Mouse (Mus musculus) MEL (cell line): ENCODE measurements around the gene Trpd52l3. TPM values are rescaled to one million over a fixed set of nuclear protein-coding genes. Genes with fewer than 3 reads are reported as not detected.

Source experiments
- DNase-seq: peaks from one replicate; pipeline ENCODE4 v3.0.0; 2011; ENCODE audit warnings: low read depth, low spot score
- H3K27ac ChIP-seq: 2 replicates; pipeline ENCODE4 v1.5.1; 2012; ENCODE audit warnings: low read depth, mild to moderate bottlenecking, control low read depth, low read length, moderate library complexity; ENCODE audit not compliant: control insufficient read depth
- H3K27me3 ChIP-seq, 2 experiments: fragments of 150-350 bp in 1 of 2; sonication (generic) in 1 of 2; 2 replicates each; pipeline ENCODE4 v1.6.1; 2012; ENCODE audit warnings: low read length in 2 of 2, mild to moderate bottlenecking in 2 of 2, improper control_type of control experiment in 1 of 2, moderate library complexity in 1 of 2; ENCODE audit not compliant: insufficient read depth in 2 of 2, control insufficient read depth in 1 of 2
- H3K36me3 ChIP-seq, 2 experiments: 2 replicates each; pipeline ENCODE4 v1.6.1; 2012 to 2014; ENCODE audit warnings: low read length in 2 of 2, improper control_type of control experiment in 1 of 2, inconsistent platforms in 1 of 2, mild to moderate bottlenecking in 1 of 2; ENCODE audit not compliant: insufficient read depth in 2 of 2, control insufficient read depth in 1 of 2
- H3K4me1 ChIP-seq, 2 experiments: fragments of 150-350 bp in 1 of 2; sonication (generic) in 1 of 2; 2 replicates each; pipeline ENCODE4 v1.6.1; 2012; ENCODE audit warnings: low read length in 2 of 2, improper control_type of control experiment in 1 of 2, mild to moderate bottlenecking in 1 of 2; ENCODE audit not compliant: insufficient read depth in 2 of 2, control insufficient read depth in 1 of 2
- H3K4me3 ChIP-seq, 2 experiments: fragments of 150-350 bp in 1 of 2; sonication (generic) in 1 of 2; 2 replicates each; pipeline ENCODE4 v1.5.1; 2012; ENCODE audit warnings: low read depth in 2 of 2, low read length in 2 of 2, mild to moderate bottlenecking in 2 of 2, moderate library complexity in 2 of 2, control low read depth in 1 of 2, improper control_type of control experiment in 1 of 2; ENCODE audit not compliant: control insufficient read depth in 1 of 2, insufficient read depth in 1 of 2
- H3K79me2 ChIP-seq: 2 replicates; pipeline ENCODE4 v1.6.1; 2012; ENCODE audit warnings: mild to moderate bottlenecking, low read length, moderate library complexity; ENCODE audit not compliant: control insufficient read depth, poor library complexity, insufficient read depth
- H3K9ac ChIP-seq: 2 replicates; pipeline ENCODE4 v1.6.1; 2012; ENCODE audit warnings: low read depth, mild to moderate bottlenecking, control low read depth, low read length, moderate library complexity; ENCODE audit not compliant: control insufficient read depth, poor library complexity, severe bottlenecking
- H3K9me3 ChIP-seq: fragments of 150-350 bp; sonication (generic); replicated peaks from 2 replicates; pipeline ENCODE4 v1.6.1; 2012; ENCODE audit warnings: mild to moderate bottlenecking, low read length, improper control_type of control experiment, moderate library complexity; ENCODE audit not compliant: insufficient read depth
- BHLHE40 ChIP-seq: IDR thresholded peaks from 2 replicates; pipeline ENCODE4 v1.6.1; 2012; ENCODE audit warnings: low read depth, mild to moderate bottlenecking, inconsistent platforms, low read length, improper control_type of control experiment, borderline replicate concordance
- CHD1 ChIP-seq: IDR thresholded peaks from 2 replicates; pipeline ENCODE4 v1.6.1; 2012; ENCODE audit warnings: low read depth, mild to moderate bottlenecking, inconsistent platforms, low read length, improper control_type of control experiment
- CHD2 ChIP-seq: IDR thresholded peaks from 2 replicates; pipeline ENCODE4 v1.6.1; 2011; ENCODE audit warnings: low read length, improper control_type of control experiment
- CTCF ChIP-seq, 3 experiments: IDR thresholded peaks in 2 of 3; conservative IDR thresholded peaks in 1 of 3; 2 replicates each; pipeline ENCODE4 v1.5.1; 2011 to 2012; ENCODE audit warnings: low read length in 3 of 3, low read depth in 2 of 3, mild to moderate bottlenecking in 2 of 3, improper control_type of control experiment in 1 of 3, inconsistent platforms in 1 of 3, mixed read lengths in 1 of 3, moderate library complexity in 1 of 3; ENCODE audit not compliant: control insufficient read depth in 1 of 3, insufficient read depth in 1 of 3, poor library complexity in 1 of 3, severe bottlenecking in 1 of 3
- ELF1 ChIP-seq: IDR thresholded peaks from 2 replicates; pipeline ENCODE4 v1.6.1; 2014; ENCODE audit warnings: low read depth, mild to moderate bottlenecking, inconsistent platforms, low read length, improper control_type of control experiment, moderate library complexity
- EP300 ChIP-seq, 2 experiments: IDR thresholded peaks; 2 replicates each; pipeline ENCODE4 v1.6.1; 2011; ENCODE audit warnings: improper control_type of control experiment in 2 of 2, low read length in 2 of 2, low read depth in 1 of 2, mild to moderate bottlenecking in 1 of 2
- GATA1 ChIP-seq: IDR thresholded peaks from 2 replicates; pipeline ENCODE4 v1.6.1; 2011; ENCODE audit warnings: low read depth, low read length, improper control_type of control experiment
- HCFC1 ChIP-seq: IDR thresholded peaks from 2 replicates; pipeline ENCODE4 v1.6.1; 2012; ENCODE audit warnings: low read depth, mild to moderate bottlenecking, inconsistent platforms, low read length, improper control_type of control experiment, moderate library complexity
- JUND ChIP-seq: IDR thresholded peaks from 2 replicates; pipeline ENCODE4 v1.6.1; 2011; ENCODE audit warnings: low read depth, mild to moderate bottlenecking, improper control_type of control experiment, low read length
- MAFK ChIP-seq: IDR thresholded peaks from 2 replicates; pipeline ENCODE4 v1.6.1; 2011; ENCODE audit warnings: low read depth, mild to moderate bottlenecking, low read length, improper control_type of control experiment, borderline replicate concordance
- MAX ChIP-seq: IDR thresholded peaks from 2 replicates; pipeline ENCODE4 v1.6.1; 2011; ENCODE audit warnings: low read length, improper control_type of control experiment
- MAZ ChIP-seq: IDR thresholded peaks from 2 replicates; pipeline ENCODE4 v1.6.1; 2012; ENCODE audit warnings: low read depth, mild to moderate bottlenecking, inconsistent platforms, low read length, improper control_type of control experiment
- MXI1 ChIP-seq: IDR thresholded peaks from 2 replicates; pipeline ENCODE4 v1.6.1; 2011; ENCODE audit warnings: mild to moderate bottlenecking, low read depth, low read length, improper control_type of control experiment
- MYB ChIP-seq: IDR thresholded peaks from 2 replicates; pipeline ENCODE4 v1.6.1; 2011; ENCODE audit warnings: mild to moderate bottlenecking, low read depth, low read length, improper control_type of control experiment
- NELFE ChIP-seq: IDR thresholded peaks from 2 replicates; pipeline ENCODE4 v1.6.1; 2011; ENCODE audit warnings: low read depth, low read length, improper control_type of control experiment
- POLR2A ChIP-seq, 2 experiments: IDR thresholded peaks; 2 replicates each; pipeline ENCODE4 v1.6.1; 2011 to 2012; ENCODE audit warnings: low read length in 2 of 2, mild to moderate bottlenecking in 2 of 2, control low read depth in 1 of 2, improper control_type of control experiment in 1 of 2, low read depth in 1 of 2, moderate library complexity in 1 of 2; ENCODE audit not compliant: control insufficient read depth in 1 of 2, insufficient read depth in 1 of 2, poor library complexity in 1 of 2
- POLR2AphosphoS2 ChIP-seq: IDR thresholded peaks from 2 replicates; pipeline ENCODE4 v1.6.1; 2011; ENCODE audit warnings: low read length, improper control_type of control experiment
- POLR2AphosphoS5 ChIP-seq: IDR thresholded peaks from 2 replicates; pipeline ENCODE4 v1.6.1; 2012; ENCODE audit warnings: low read depth, borderline replicate concordance, mild to moderate bottlenecking, inconsistent platforms, low read length, moderate library complexity, mixed read lengths
- RCOR1 ChIP-seq: IDR thresholded peaks from 2 replicates; pipeline ENCODE4 v1.6.1; 2012; ENCODE audit warnings: low read depth, mild to moderate bottlenecking, inconsistent platforms, low read length, improper control_type of control experiment
- SIN3A ChIP-seq: IDR thresholded peaks from 2 replicates; pipeline ENCODE4 v1.6.1; 2012; ENCODE audit warnings: low read length, improper control_type of control experiment, inconsistent platforms
- SMC3 ChIP-seq: IDR thresholded peaks from 2 replicates; pipeline ENCODE4 v1.6.1; 2011; ENCODE audit warnings: low read depth, low read length, improper control_type of control experiment
- TAL1 ChIP-seq: IDR thresholded peaks from 2 replicates; pipeline ENCODE4 v1.6.1; 2012; ENCODE audit warnings: mild to moderate bottlenecking, inconsistent platforms, low read length, moderate library complexity, mixed read lengths
- TBP ChIP-seq: IDR thresholded peaks from 2 replicates; pipeline ENCODE4 v1.8.0; 2011; ENCODE audit warnings: low read depth, low read length, improper control_type of control experiment
- TCF12 ChIP-seq: IDR thresholded peaks from 2 replicates; pipeline ENCODE4 v1.6.1; 2014; ENCODE audit warnings: low read depth, mild to moderate bottlenecking, inconsistent platforms, low read length, improper control_type of control experiment, moderate library complexity
- UBTF ChIP-seq: IDR thresholded peaks from 2 replicates; pipeline ENCODE4 v1.6.1; 2012; ENCODE audit warnings: low read depth, mild to moderate bottlenecking, inconsistent platforms, low read length, improper control_type of control experiment, moderate library complexity, borderline replicate concordance; ENCODE audit not compliant: insufficient read depth
- USF1 ChIP-seq: IDR thresholded peaks from 2 replicates; pipeline ENCODE4 v1.6.1; 2014; ENCODE audit warnings: low read depth, mild to moderate bottlenecking, inconsistent platforms, low read length, improper control_type of control experiment, moderate library complexity
- USF2 ChIP-seq, 2 experiments: IDR thresholded peaks; 2 replicates each; pipeline ENCODE4 v1.6.1; 2011 to 2012; ENCODE audit warnings: improper control_type of control experiment in 2 of 2, low read length in 2 of 2, borderline replicate concordance in 1 of 2, inconsistent platforms in 1 of 2, low read depth in 1 of 2, mild to moderate bottlenecking in 1 of 2; ENCODE audit not compliant: insufficient read depth in 1 of 2
- ZC3H11A ChIP-seq: IDR thresholded peaks from 2 replicates; pipeline ENCODE4 v1.6.1; 2012; ENCODE audit warnings: low read depth, mild to moderate bottlenecking, inconsistent platforms, low read length, improper control_type of control experiment
- ZMIZ1 ChIP-seq: IDR thresholded peaks from 2 replicates; pipeline ENCODE4 v1.6.1; 2012; ENCODE audit warnings: low read depth, mild to moderate bottlenecking, inconsistent platforms, low read length, improper control_type of control experiment, moderate library complexity
- ZNF384 ChIP-seq: IDR thresholded peaks from 2 replicates; pipeline ENCODE4 v1.6.1; 2012; ENCODE audit warnings: low read depth, mild to moderate bottlenecking, inconsistent platforms, low read length, improper control_type of control experiment
- polyA plus RNA-seq, 2 experiments: library from polyadenylated mRNA; stranded (reverse) in 1 of 2; unstranded in 1 of 2; fragments of >175 nt in 1 of 2; fragments of >200 nt in 1 of 2; gene quantifications; 2 replicates each; pipeline versions ENCODE4 v1.2.1 to v1.2.4; 2012; ENCODE audit warnings: low replicate concordance in 2 of 2, low read depth in 1 of 2; ENCODE audit not compliant: insufficient read length in 2 of 2, insufficient read depth in 1 of 2, missing spikeins in 1 of 2
- total RNA-seq: library from RNA; depleted of rRNA; stranded (reverse); fragments of 300-350 nt; gene quantifications from 2 replicates; pipeline ENCODE4 v1.2.3, GENCODE M21; 2012

Trpd52l3 gene
- total and polyA plus RNA-seq, 3 experiments, result not detected

- TF ChIP-seq NELFE, result peak; percentile 95
- no peak for TF ChIP-seq TAL1
- TF ChIP-seq SIN3A, result peak; percentile 90
- no peak for TF ChIP-seq GATA1
- no peak for TF ChIP-seq MAFK
- TF ChIP-seq MYB, result 0 out of 2 replicates have a peak, but pooled peaks have one; percentile 42
- TF ChIP-seq MAZ, result peak; percentile 88; the same call in 1 of the 2 replicates
- no peak for TF ChIP-seq POLR2AphosphoS5
- TF ChIP-seq RCOR1, result no peak
- peak; percentile 95 to 98 for TF ChIP-seq POLR2A (IDR thresholded peaks at IDR 0.05; ENCODE audit: control insufficient read depth in 1 of 2, insufficient read depth in 1 of 2, low read depth in 1 of 2, low read length in 2 of 2, poor library complexity in 1 of 2)
- peak; percentile 62 for TF ChIP-seq TCF12
- TF ChIP-seq MXI1, result peak; percentile 94
- peak; percentile 57; the same call in 1 of the 2 replicates for TF ChIP-seq MAX
- peak; percentile 84 for TF ChIP-seq HCFC1
- TF ChIP-seq USF1, result peak; percentile 62
- TF ChIP-seq TBP, result peak; percentile 92
- no peak for TF ChIP-seq JUND
- no peak for TF ChIP-seq USF2 (IDR thresholded peaks at IDR 0.05; ENCODE audit: borderline replicate concordance in 1 of 2, insufficient read depth in 1 of 2, low read depth in 1 of 2, low read length in 2 of 2)
These were observed 26.5 kb downstream of the Trpd52l3 start, which contains the start of gene Uhrf2 (continued) for GRCm38 (mm10) chr19:30029894-30030635.

- H3K79me2 ChIP-seq, result peaks cover 44% of the 10 kb centered on the region
- H3K27ac ChIP-seq, result peak overlapping the region; percentile 48
- DNase-seq, result peak; percentile 84
- peak overlapping the region; percentile 93 for H3K9ac ChIP-seq
- H3K4me1 ChIP-seq, result peaks cover 14 to 19% of the 10 kb centered on the region in 2 experiments
- no peaks in the 10 kb centered on the region for H3K27me3 ChIP-seq
- H3K9me3 ChIP-seq, result no peaks in the 10 kb centered on the region
- peaks cover 2 to 29% of the 10 kb centered on the region in 2 experiments; a peak in 2 of 4 replicates for H3K36me3 ChIP-seq
- peak overlapping the region; percentile 80 to 96 for H3K4me3 ChIP-seq
- TF ChIP-seq HCFC1 (no peak), CHD1 (0 out of 2 replicates have a peak, but pooled peaks have one; percentile 91), TAL1 (no peak), USF1 (no peak), POLR2AphosphoS2 (no peak), MAX (no peak; the same call in 1 of the 2 replicates), UBTF (peak; percentile 91), BHLHE40 (peak; percentile 25; the same call in 1 of the 2 replicates), CHD2 (no peak), MAFK (no peak), SMC3 (peak; percentile 13; the same call in 1 of the 2 replicates), ELF1 (no peak; the same call in 1 of the 2 replicates), MYB (0 out of 2 replicates have a peak, but pooled peaks have one; percentile 51), CTCF (IDR thresholded peaks at IDR 0.05 in 2 of 3, conservative IDR thresholded peaks at IDR 0.05 in 1 of 3; ENCODE audit: control insufficient read depth in 1 of 3, insufficient read depth in 1 of 3, low read depth in 2 of 3, low read length in 3 of 3, poor library complexity in 1 of 3, severe bottlenecking in 1 of 3) (no peak), EP300 (IDR thresholded peaks at IDR 0.05; ENCODE audit: low read depth in 1 of 2, low read length in 2 of 2) (0 out of 4 replicates have a peak, but pooled peaks of 1 of the 2 experiments have one; percentile 7), TBP (no peak), ZNF384 (no peak), GATA1 (0 out of 2 replicates have a peak, but pooled peaks have one; percentile 16), POLR2AphosphoS5 (no peak), JUND (no peak), ZMIZ1 (peak; percentile 11; the same call in 1 of the 2 replicates), NELFE (0 out of 2 replicates have a peak, but pooled peaks have one; percentile 44), ZC3H11A (no peak)
These were observed 27.3 kb downstream of the Trpd52l3 start for GRCm38 (mm10) chr19:30030636-30031467.
